Mouse (Mus musculus): Measurements from ENCODE around the gene R3hdm4. TPM values are rescaled to one million over a fixed set of nuclear protein-coding genes. Genes with fewer than 3 reads are reported as not detected.

The R3hdm4 gene
- 175 and 197 TPM in 2 replicates for polyA plus RNA-seq (2014; fragmentation: Nextera tagmentation; extraction: Ambion mirVana)

DNA sequence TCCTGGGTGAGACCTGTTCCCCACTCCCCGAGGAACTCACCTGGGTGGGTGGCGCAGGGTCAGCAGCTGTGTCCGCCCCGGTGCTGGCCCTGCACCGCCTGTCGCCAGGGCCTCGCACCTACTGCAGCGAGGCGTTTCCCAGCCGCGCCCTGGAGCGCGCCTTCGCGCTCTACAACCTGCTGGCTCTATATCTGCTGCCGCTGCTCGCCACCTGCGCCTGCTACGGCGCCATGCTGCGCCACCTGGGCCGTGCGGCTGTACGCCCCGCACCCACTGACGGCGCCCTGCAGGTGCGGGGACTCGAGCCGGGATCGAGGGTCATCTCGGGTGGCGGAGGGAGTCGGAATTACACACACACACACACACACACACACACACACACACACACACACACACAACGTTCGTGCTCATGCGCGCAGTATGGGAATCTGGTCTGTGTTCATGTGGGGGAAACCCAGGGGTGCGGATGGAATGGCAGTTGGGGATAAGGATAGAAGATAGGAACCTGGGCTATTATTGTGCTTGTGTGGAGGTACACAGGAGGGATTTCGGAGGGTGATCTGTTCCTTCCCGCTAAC is at the start of gene R3hdm4:
TSS of gene R3hdm4 (minus strand) at position 251 of the 578 bp plus-strand sequence.
- H3K4me2 ChIP-seq (ENCODE audit: low read length) = peak within 1 kb of the TSS; percentile 33
- H3K4me1 ChIP-seq (ENCODE audit: control insufficient read depth, insufficient read depth, low read length) = peaks cover 6% of the 10 kb centered on the region
- no peak within 1 kb of the TSS for H3K27ac ChIP-seq (ENCODE audit: low read depth, low read length)
- no peaks in the 10 kb centered on the region for H3K9me3 ChIP-seq (replicated peaks; ENCODE audit: control insufficient read depth, low read length)
- ATAC-seq = no peak
- no peaks in the 10 kb centered on the region for H3K36me3 ChIP-seq (ENCODE audit: control insufficient read depth, insufficient read depth, low read length)
- WGBS = 2% methylated on average over 41 of the region's 41 CpGs
- H3K9ac ChIP-seq (ENCODE audit: low read length) = peak within 1 kb of the TSS; percentile 37
- DNase-seq (ENCODE audit: low spot score) = no peak
- peaks cover 65% of the 10 kb centered on the region for H3K27me3 ChIP-seq (replicated peaks; ENCODE audit: control insufficient read depth, insufficient read depth, low read length)
- H3K4me3 ChIP-seq (ENCODE audit: low read depth, low read length) = peak within 1 kb of the TSS; percentile 13

DNA sequence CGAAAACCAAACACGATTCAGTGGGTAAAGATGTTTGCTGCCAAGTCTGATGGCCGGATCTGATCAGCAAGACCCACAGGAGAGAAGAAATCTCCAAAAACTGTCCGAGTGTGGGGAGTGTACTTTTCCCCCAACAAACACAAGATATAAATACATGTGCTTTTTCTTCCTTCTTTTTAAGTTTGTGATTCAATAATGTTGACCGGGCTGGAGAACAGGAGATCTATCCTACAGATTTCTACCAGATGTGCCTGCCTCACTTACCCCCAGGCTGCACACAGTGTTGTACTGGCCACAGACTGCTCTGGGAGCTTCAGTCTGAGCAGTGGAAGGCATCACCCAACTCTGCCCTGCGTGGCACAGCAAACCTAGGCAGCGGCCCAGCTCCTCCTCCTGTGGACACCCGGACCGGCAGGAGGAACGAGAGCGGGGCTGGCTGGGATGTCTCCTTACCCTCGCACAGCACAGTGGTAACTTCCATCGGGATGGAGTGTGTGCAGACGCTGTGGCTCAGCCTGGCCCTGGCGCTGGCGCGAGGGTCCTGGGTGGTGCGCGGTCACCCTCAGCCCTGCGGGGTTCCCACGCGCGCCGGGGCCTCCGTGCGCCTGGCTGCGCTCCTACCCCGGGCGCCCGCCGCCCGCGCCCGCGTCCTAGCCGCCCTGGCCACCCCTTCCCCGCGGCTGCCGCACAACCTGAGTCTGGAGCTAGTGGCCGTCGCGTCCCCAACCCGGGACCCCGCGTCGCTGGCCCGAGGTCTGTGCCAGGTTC is 49.6 kb upstream of the R3hdm4 start, which contains the start of gene Grin3b:
TSS of gene Grin3b (plus strand) at position 301 of the 768 bp plus-strand sequence.
- Histone ChIP-seq H3K4me3 (ENCODE audit: low read depth, low read length) (peak within 1 kb of the TSS; percentile 23), H3K9me3 (replicated peaks; ENCODE audit: control insufficient read depth, low read length) (no peaks in the 10 kb centered on the region), H3K4me2 (ENCODE audit: low read length) (peak within 1 kb of the TSS; percentile 47), H3K9ac (ENCODE audit: low read length) (peak within 1 kb of the TSS; percentile 49), H3K27me3 (replicated peaks; ENCODE audit: control insufficient read depth, insufficient read depth, low read length) (peaks cover 30% of the 10 kb centered on the region), H3K27ac (ENCODE audit: low read depth, low read length) (no peak within 1 kb of the TSS), H3K36me3 (ENCODE audit: control insufficient read depth, insufficient read depth, low read length) (peaks cover 41% of the 10 kb centered on the region), H3K4me1 (ENCODE audit: control insufficient read depth, insufficient read depth, low read length) (no peaks in the 10 kb centered on the region; the same call in 1 of the 2 replicates)
- 12% methylated on average over 30 of the region's 47 CpGs for WGBS
- ATAC-seq = no peak
- no peak for DNase-seq (ENCODE audit: low spot score)

DNA sequence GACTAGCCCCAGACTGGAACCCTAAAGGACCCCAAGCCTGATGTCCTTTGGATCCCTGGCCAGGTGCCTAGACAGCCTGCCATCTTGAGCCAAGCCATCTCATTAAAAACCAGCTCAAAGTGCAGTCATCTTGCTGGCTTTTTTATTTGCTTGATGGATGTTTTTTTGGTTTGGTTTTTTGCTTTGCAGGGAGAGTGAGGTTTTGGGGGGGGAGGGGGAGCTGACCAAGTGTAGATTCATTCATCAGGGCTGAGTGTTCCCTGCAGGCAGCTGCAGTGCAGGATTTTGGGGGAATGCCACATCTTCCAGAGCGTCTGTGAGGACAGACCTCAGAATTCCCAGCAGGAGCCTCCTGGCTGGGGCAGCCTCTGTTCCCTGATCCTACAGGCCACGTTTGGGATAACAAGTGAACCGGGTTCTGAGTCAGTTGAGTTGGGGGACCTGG is 48.1 kb upstream of the R3hdm4 start:
- DNase-seq (ENCODE audit: low spot score) (no peak), ATAC-seq (no peak)
- Histone ChIP-seq H3K27ac (ENCODE audit: low read depth, low read length) (no peak overlapping the region), H3K9ac (ENCODE audit: low read length) (no peak overlapping the region), H3K4me3 (ENCODE audit: low read depth, low read length) (no peak overlapping the region), H3K27me3 (replicated peaks; ENCODE audit: control insufficient read depth, insufficient read depth, low read length) (peaks cover 30% of the 10 kb centered on the region), H3K36me3 (ENCODE audit: control insufficient read depth, insufficient read depth, low read length) (peaks cover 45% of the 10 kb centered on the region), H3K4me2 (ENCODE audit: low read length) (no peak overlapping the region), H3K9me3 (replicated peaks; ENCODE audit: control insufficient read depth, low read length) (no peaks in the 10 kb centered on the region), H3K4me1 (ENCODE audit: control insufficient read depth, insufficient read depth, low read length) (no peaks in the 10 kb centered on the region; the same call in 1 of the 2 replicates)
- 19% methylated on average over 3 of the region's 3 CpGs for WGBS

DNA sequence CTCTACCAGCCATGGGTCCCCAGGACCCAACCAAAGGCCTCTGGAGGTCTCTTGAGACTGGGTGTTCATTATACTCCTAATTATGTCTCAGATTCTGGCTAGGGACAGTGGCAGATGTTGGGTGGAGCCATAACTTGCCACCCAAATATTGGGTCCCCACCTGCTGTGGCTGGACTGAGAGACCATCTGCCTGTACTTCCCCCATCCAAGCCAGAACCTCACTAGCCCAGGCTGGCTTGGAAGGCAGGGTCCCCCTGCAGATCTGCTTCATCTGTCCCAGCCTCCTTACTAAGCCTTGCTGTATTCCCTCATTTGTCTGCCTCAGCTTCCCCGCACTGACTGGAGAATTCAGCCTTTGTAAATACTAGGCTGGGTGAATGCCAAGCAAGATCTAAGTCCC is 47.2 kb upstream of the R3hdm4 start:
- Histone ChIP-seq H3K4me3 (ENCODE audit: low read depth, low read length) (no peak overlapping the region), H3K27me3 (replicated peaks; ENCODE audit: control insufficient read depth, insufficient read depth, low read length) (peaks cover 30% of the 10 kb centered on the region), H3K36me3 (ENCODE audit: control insufficient read depth, insufficient read depth, low read length) (peaks cover 53% of the 10 kb centered on the region), H3K9me3 (replicated peaks; ENCODE audit: control insufficient read depth, low read length) (no peaks in the 10 kb centered on the region), H3K4me2 (ENCODE audit: low read length) (no peak overlapping the region), H3K27ac (ENCODE audit: low read depth, low read length) (no peak overlapping the region), H3K4me1 (ENCODE audit: control insufficient read depth, insufficient read depth, low read length) (no peaks in the 10 kb centered on the region; the same call in 1 of the 2 replicates), H3K9ac (ENCODE audit: low read length) (no peak overlapping the region)
- ATAC-seq (no peak), DNase-seq (ENCODE audit: low spot score) (no peak)
- WGBS = 78% methylated on average over 1 of the region's 1 CpGs

DNA sequence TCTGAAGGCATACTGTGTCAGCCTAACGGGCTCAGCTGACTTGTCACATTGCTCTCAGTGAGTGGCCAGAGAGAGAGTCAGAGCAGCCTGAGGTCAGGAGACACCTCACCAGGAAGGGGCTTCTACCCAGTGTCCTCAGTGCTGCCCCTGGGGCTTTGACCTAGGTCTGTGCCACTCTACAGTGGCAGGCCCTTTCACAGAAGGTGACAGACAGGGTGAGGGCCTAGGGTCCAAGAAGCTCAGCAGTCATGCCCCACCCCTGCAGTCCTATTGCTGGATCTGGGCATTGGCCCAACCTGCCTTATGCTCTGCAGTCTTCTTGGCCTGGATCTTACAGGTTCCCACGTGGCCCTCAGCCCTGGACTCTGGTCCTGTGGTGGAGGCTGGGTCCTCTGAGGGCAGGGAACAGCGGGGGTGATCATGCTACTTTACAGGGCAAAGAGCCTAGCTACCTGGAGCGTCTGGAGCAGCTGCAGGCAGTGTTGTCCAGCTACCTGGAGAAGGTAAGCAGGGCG is 45.9 kb upstream of the R3hdm4 start:
- Histone ChIP-seq H3K4me2 (ENCODE audit: low read length) (no peak overlapping the region), H3K27me3 (replicated peaks; ENCODE audit: control insufficient read depth, insufficient read depth, low read length) (peaks cover 21% of the 10 kb centered on the region), H3K9me3 (replicated peaks; ENCODE audit: control insufficient read depth, low read length) (no peaks in the 10 kb centered on the region), H3K4me3 (ENCODE audit: low read depth, low read length) (no peak overlapping the region), H3K4me1 (ENCODE audit: control insufficient read depth, insufficient read depth, low read length) (no peaks in the 10 kb centered on the region; the same call in 1 of the 2 replicates), H3K9ac (ENCODE audit: low read length) (no peak overlapping the region), H3K27ac (ENCODE audit: low read depth, low read length) (no peak overlapping the region), H3K36me3 (ENCODE audit: control insufficient read depth, insufficient read depth, low read length) (peaks cover 63% of the 10 kb centered on the region)
- no peak for ATAC-seq
- no peak for DNase-seq (ENCODE audit: low spot score)
- 89% methylated on average over 5 of the region's 5 CpGs for WGBS

DNA sequence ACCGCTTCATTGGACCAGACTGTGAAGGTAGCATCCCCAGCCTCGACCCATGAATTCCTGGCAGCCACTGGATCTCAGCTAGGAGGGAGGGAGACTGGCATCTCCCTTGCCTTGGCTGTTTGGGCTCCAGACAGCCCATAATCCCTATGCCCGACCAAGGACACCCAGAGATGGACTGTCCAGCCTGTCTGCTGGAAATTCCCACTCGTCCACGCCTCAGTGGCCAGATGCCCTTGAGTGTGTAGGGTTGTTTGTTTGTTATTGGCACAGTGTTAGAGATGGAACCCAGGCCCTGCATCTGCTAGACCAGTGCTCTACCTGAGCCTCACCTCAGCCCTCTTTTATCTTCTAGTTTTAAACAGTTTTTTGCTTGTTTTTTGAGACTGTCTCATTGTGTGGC is 44.3 kb upstream of the R3hdm4 start:
- Histone ChIP-seq H3K4me3 (ENCODE audit: low read depth, low read length) (no peak overlapping the region), H3K4me2 (ENCODE audit: low read length) (no peak overlapping the region), H3K9ac (ENCODE audit: low read length) (no peak overlapping the region), H3K27ac (ENCODE audit: low read depth, low read length) (no peak overlapping the region), H3K4me1 (ENCODE audit: control insufficient read depth, insufficient read depth, low read length) (peaks cover 6% of the 10 kb centered on the region; the same call in 1 of the 2 replicates), H3K9me3 (replicated peaks; ENCODE audit: control insufficient read depth, low read length) (no peaks in the 10 kb centered on the region), H3K36me3 (ENCODE audit: control insufficient read depth, insufficient read depth, low read length) (peaks cover 69% of the 10 kb centered on the region), H3K27me3 (replicated peaks; ENCODE audit: control insufficient read depth, insufficient read depth, low read length) (peaks cover 6% of the 10 kb centered on the region; the same call in 1 of the 2 replicates)
- ATAC-seq (no peak), DNase-seq (ENCODE audit: low spot score) (no peak)
- 87% methylated on average over 5 of the region's 5 CpGs for WGBS

DNA sequence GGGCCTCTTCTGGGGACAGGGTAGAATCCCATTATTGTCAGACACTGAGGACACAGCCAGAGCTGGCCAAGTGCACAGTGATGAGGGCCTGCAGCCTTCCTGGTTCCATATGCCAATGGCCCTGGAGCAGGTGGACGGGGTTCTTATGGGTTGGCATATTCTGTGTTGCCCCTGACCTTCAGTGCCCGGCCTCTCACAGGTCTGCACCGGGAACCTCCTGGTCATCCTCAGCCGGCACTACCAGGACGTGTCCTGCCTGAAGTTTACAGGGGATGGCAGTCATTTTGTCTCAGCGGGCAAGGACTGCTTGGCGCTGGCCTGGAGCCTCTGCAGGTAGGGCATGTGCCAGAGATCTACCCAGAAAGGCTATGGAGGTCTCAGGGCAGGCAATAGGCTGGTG is 43.7 kb upstream of the R3hdm4 start:
- Histone ChIP-seq H3K36me3 (ENCODE audit: control insufficient read depth, insufficient read depth, low read length) (peaks cover 69% of the 10 kb centered on the region), H3K27me3 (replicated peaks; ENCODE audit: control insufficient read depth, insufficient read depth, low read length) (0 out of 2 replicates have a peak, but pooled peaks cover 2% of the 10 kb centered on the region), H3K4me2 (ENCODE audit: low read length) (no peak overlapping the region), H3K9ac (ENCODE audit: low read length) (no peak overlapping the region), H3K9me3 (replicated peaks; ENCODE audit: control insufficient read depth, low read length) (no peaks in the 10 kb centered on the region), H3K4me1 (ENCODE audit: control insufficient read depth, insufficient read depth, low read length) (peaks cover 6% of the 10 kb centered on the region; the same call in 1 of the 2 replicates), H3K4me3 (ENCODE audit: low read depth, low read length) (no peak overlapping the region), H3K27ac (ENCODE audit: low read depth, low read length) (no peak overlapping the region)
- DNase-seq (ENCODE audit: low spot score) (no peak), ATAC-seq (no peak)
- 95% methylated on average over 7 of the region's 7 CpGs for WGBS

DNA sequence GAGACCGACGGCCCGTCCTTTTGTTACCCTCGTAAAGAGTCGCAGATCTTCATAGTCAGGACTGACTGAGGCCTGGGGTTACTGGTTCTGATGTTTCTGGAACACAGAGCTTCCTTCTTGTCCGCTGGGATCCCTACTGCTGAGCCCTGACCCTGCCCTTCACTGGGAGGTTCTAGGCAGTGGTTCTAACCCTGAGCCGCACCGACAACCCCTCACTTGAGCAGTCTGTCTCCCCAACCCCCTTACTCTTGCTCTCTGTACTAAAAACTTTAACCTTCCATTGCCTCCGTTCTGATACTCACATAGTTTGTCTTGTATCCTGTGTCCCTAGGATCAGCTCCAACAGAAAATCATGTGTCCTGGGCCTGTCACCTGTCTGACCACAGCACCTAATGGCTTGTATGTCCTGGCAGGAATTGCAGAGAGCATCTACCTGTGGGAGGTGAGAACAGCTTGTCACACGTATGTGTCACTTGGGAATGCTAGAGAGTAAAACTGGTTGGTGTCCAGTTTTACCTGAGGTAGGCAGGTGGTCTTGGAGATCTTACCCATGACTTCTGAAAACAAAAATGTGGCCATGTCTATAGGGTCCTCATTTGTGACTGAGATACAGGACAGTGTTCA is 39.8 kb upstream of the R3hdm4 start:
- peak overlapping the region; percentile 78 for H3K9ac ChIP-seq (ENCODE audit: low read length)
- H3K4me1 ChIP-seq (ENCODE audit: control insufficient read depth, insufficient read depth, low read length) = peaks cover 6% of the 10 kb centered on the region; the same call in 1 of the 2 replicates
- no peaks in the 10 kb centered on the region for H3K9me3 ChIP-seq (replicated peaks; ENCODE audit: control insufficient read depth, low read length)
- WGBS = 16% methylated on average over 10 of the region's 10 CpGs
- H3K27me3 ChIP-seq (replicated peaks; ENCODE audit: control insufficient read depth, insufficient read depth, low read length) = no peaks in the 10 kb centered on the region
- peak overlapping the region; percentile 58; the same call in 1 of the 2 replicates for H3K27ac ChIP-seq (ENCODE audit: low read depth, low read length)
- DNase-seq (ENCODE audit: low spot score) (no peak), ATAC-seq (no peak)
- H3K4me3 ChIP-seq (ENCODE audit: low read depth, low read length) = peak overlapping the region; percentile 91
- peaks cover 43% of the 10 kb centered on the region for H3K36me3 ChIP-seq (ENCODE audit: control insufficient read depth, insufficient read depth, low read length)
- H3K4me2 ChIP-seq (ENCODE audit: low read length) = peak overlapping the region; percentile 86

All from forebrain, embryonic 14.5 days (tissue).